Mouse (Mus musculus) heart, embryonic 12.5 days (tissue): ENCODE data around the gene Shf. TPM values are rescaled to one million over a fixed set of nuclear protein-coding genes. Genes with fewer than 3 reads are reported as not detected.

Source experiments
- ATAC-seq: fragments of 200-750 bp; cut with Nextera tagmentation; 2 replicates; pipeline ENCODE4 v1.8.0; 2017; ENCODE audit warnings: moderate TSS enrichment, moderate library complexity; ENCODE audit not compliant: insufficient number of reproducible peaks, low FRiP score
- H3K27ac ChIP-seq: fragments of 300-500 bp; sonication (generic); 2 replicates; pipeline ENCODE4 v1.5.1; 2016; ENCODE audit warnings: mild to moderate bottlenecking, moderate library complexity; ENCODE audit not compliant: poor library complexity, severe bottlenecking
- H3K27me3 ChIP-seq: fragments of 300-500 bp; sonication (generic); replicated peaks from 2 replicates; pipeline ENCODE4 v1.6.1; 2016; ENCODE audit warnings: mild to moderate bottlenecking, moderate library complexity
- H3K36me3 ChIP-seq: fragments of 300-500 bp; sonication (generic); 2 replicates; pipeline ENCODE4 v1.6.1; 2016; ENCODE audit warnings: mild to moderate bottlenecking, moderate library complexity
- H3K4me1 ChIP-seq: fragments of 300-500 bp; sonication (generic); replicated peaks from 2 replicates; pipeline ENCODE4 v1.6.1; 2016; ENCODE audit warnings: mild to moderate bottlenecking
- H3K4me2 ChIP-seq: fragments of 300-500 bp; sonication (generic); 2 replicates; pipeline ENCODE4 v1.6.1; 2016; ENCODE audit warnings: mild to moderate bottlenecking, moderate library complexity
- H3K4me3 ChIP-seq: fragments of 300-500 bp; sonication (generic); 2 replicates; pipeline ENCODE4 v1.5.1; 2016; ENCODE audit warnings: mild to moderate bottlenecking
- H3K9ac ChIP-seq: fragments of 300-500 bp; sonication (generic); 2 replicates; pipeline ENCODE4 v1.6.1; 2016; ENCODE audit warnings: mild to moderate bottlenecking, moderate library complexity
- H3K9me3 ChIP-seq: fragments of 300-500 bp; sonication (generic); replicated peaks from 2 replicates; pipeline ENCODE4 v1.6.1; 2016; ENCODE audit warnings: mild to moderate bottlenecking, moderate library complexity
- WGBS: fragments of 180-500 bp; shearing (Covaris S2); methylation state at CpG from one replicate; pipeline ENCODE4 v1.1.7; 2016; 5-methylcytosine and 5-hydroxymethylcytosine counted together
- polyA plus RNA-seq: library from polyadenylated mRNA; unstranded; fragments of >200 nt; fragmentation: Nextera tagmentation; extraction: Ambion mirVana; gene quantifications from 2 replicates; pipeline ENCODE4 v1.2.1, GENCODE M21; 2016

The Shf gene
- polyA plus RNA-seq, 1 experiment from 2014 or later = 2.9 TPM

GRCm38 (mm10) chr2:122378421-122379291, 9.7 kb upstream of the Shf start:
- Histone ChIP-seq H3K27me3 (0 out of 2 replicates have a peak, but pooled peaks cover 6% of the 10 kb centered on the region), H3K4me2 (peak overlapping the region; percentile 59), H3K27ac (no peak overlapping the region), H3K9me3 (no peaks in the 10 kb centered on the region), H3K36me3 (no peaks in the 10 kb centered on the region), H3K4me3 (peak overlapping the region; percentile 70), H3K4me1 (peaks cover 12% of the 10 kb centered on the region), H3K9ac (no peak overlapping the region)
- no peak for ATAC-seq
- WGBS = 19% methylated on average over 8 of the region's 8 CpGs

GRCm38 (mm10) chr2:122377751-122378246, 8.8 kb upstream of the Shf start:
- H3K36me3 ChIP-seq = no peaks in the 10 kb centered on the region
- peaks cover 12% of the 10 kb centered on the region for H3K4me1 ChIP-seq
- H3K4me2 ChIP-seq = peak overlapping the region; percentile 64
- ATAC-seq = peak; percentile 86
- H3K27me3 ChIP-seq = 0 out of 2 replicates have a peak, but pooled peaks cover 6% of the 10 kb centered on the region
- H3K9me3 ChIP-seq = no peaks in the 10 kb centered on the region
- H3K9ac ChIP-seq = peak overlapping the region; percentile 82
- peak overlapping the region; percentile 70 for H3K4me3 ChIP-seq
- WGBS = under 1% methylated on average over 26 of the region's 26 CpGs
- H3K27ac ChIP-seq = peak overlapping the region; percentile 84

- peak; percentile 90 for ATAC-seq
- WGBS = under 1% methylated on average over 28 of the region's 28 CpGs
Observed at GRCm38 (mm10) chr2:122377215-122377674, 8.3 kb upstream of the Shf start.

GRCm38 (mm10) chr2:122376041-122376561, 7.1 kb upstream of the Shf start:
- H3K9ac ChIP-seq = peak overlapping the region; percentile 73
- H3K4me2 ChIP-seq = peak overlapping the region; percentile 69
- H3K9me3 ChIP-seq = no peaks in the 10 kb centered on the region
- H3K36me3 ChIP-seq = no peaks in the 10 kb centered on the region
- peak overlapping the region; percentile 88 for H3K27ac ChIP-seq
- ATAC-seq = no peak
- peaks cover 7% of the 10 kb centered on the region; the same call in 1 of the 2 replicates for H3K27me3 ChIP-seq
- WGBS = under 1% methylated on average over 22 of the region's 22 CpGs
- peaks cover 12% of the 10 kb centered on the region for H3K4me1 ChIP-seq
- peak overlapping the region; percentile 73 for H3K4me3 ChIP-seq

More at GRCm38 (mm10) chr2:122377215-122377674, 8.3 kb upstream of the Shf start:
- Histone ChIP-seq H3K9me3 (no peaks in the 10 kb centered on the region), H3K27ac (peak overlapping the region; percentile 84), H3K4me1 (peaks cover 12% of the 10 kb centered on the region), H3K27me3 (0 out of 2 replicates have a peak, but pooled peaks cover 6% of the 10 kb centered on the region), H3K9ac (peak overlapping the region; percentile 82), H3K36me3 (no peaks in the 10 kb centered on the region), H3K4me2 (peak overlapping the region; percentile 64), H3K4me3 (peak overlapping the region; percentile 70)

GRCm38 (mm10) chr2:122375391-122375991, 6.5 kb upstream of the Shf start:
- under 1% methylated on average over 32 of the region's 32 CpGs for WGBS
- no peaks in the 10 kb centered on the region for H3K36me3 ChIP-seq
- no peaks in the 10 kb centered on the region for H3K9me3 ChIP-seq
- ATAC-seq = peak; percentile 83
- H3K27ac ChIP-seq = peak overlapping the region; percentile 88
- peak overlapping the region; percentile 73 for H3K4me3 ChIP-seq
- H3K9ac ChIP-seq = peak overlapping the region; percentile 73
- peak overlapping the region; percentile 69 for H3K4me2 ChIP-seq
- H3K27me3 ChIP-seq = peaks cover 13% of the 10 kb centered on the region; the same call in 1 of the 2 replicates
- H3K4me1 ChIP-seq = peaks cover 9% of the 10 kb centered on the region

GRCm38 (mm10) chr2:122374666-122375331, 5.8 kb upstream of the Shf start:
- Histone ChIP-seq H3K9ac (peak overlapping the region; percentile 34; the same call in 1 of the 2 replicates), H3K4me2 (peak overlapping the region; percentile 60), H3K9me3 (no peaks in the 10 kb centered on the region), H3K36me3 (no peaks in the 10 kb centered on the region), H3K27me3 (peaks cover 9% of the 10 kb centered on the region; the same call in 1 of the 2 replicates), H3K4me1 (peaks cover 7% of the 10 kb centered on the region; the same call in 1 of the 2 replicates), H3K27ac (no peak overlapping the region), H3K4me3 (peak overlapping the region; percentile 48)
- no peak for ATAC-seq
- WGBS = 26% methylated on average over 23 of the region's 23 CpGs

- H3K9ac ChIP-seq = no peak overlapping the region
- H3K4me3 ChIP-seq = no peak overlapping the region
- no peak overlapping the region for H3K27ac ChIP-seq
- WGBS = 79% methylated on average over 5 of the region's 5 CpGs
- H3K36me3 ChIP-seq = no peaks in the 10 kb centered on the region
- H3K27me3 ChIP-seq = peaks cover 11% of the 10 kb centered on the region; the same call in 1 of the 2 replicates
- no peak overlapping the region for H3K4me2 ChIP-seq
- no peaks in the 10 kb centered on the region for H3K9me3 ChIP-seq
- no peak for ATAC-seq
- H3K4me1 ChIP-seq = peaks cover 10% of the 10 kb centered on the region
Observed at GRCm38 (mm10) chr2:122374012-122374411, 5.0 kb upstream of the Shf start.

GRCm38 (mm10) chr2:122372541-122372940, 3.6 kb upstream of the Shf start:
- H3K4me2 ChIP-seq = no peak overlapping the region
- no peak for ATAC-seq
- H3K36me3 ChIP-seq = no peaks in the 10 kb centered on the region
- no peak overlapping the region for H3K9ac ChIP-seq
- H3K4me3 ChIP-seq = no peak overlapping the region
- 67% methylated on average over 1 of the region's 1 CpGs for WGBS
- H3K27me3 ChIP-seq = peaks cover 11% of the 10 kb centered on the region; the same call in 1 of the 2 replicates
- H3K9me3 ChIP-seq = no peaks in the 10 kb centered on the region
- H3K4me1 ChIP-seq = peaks cover 14% of the 10 kb centered on the region; the same call in 1 of the 2 replicates
- H3K27ac ChIP-seq = no peak overlapping the region

GRCm38 (mm10) chr2:122372067-122372466, 3.1 kb upstream of the Shf start:
- Histone ChIP-seq H3K4me1 (peaks cover 19% of the 10 kb centered on the region), H3K9me3 (no peaks in the 10 kb centered on the region), H3K9ac (no peak overlapping the region), H3K36me3 (no peaks in the 10 kb centered on the region), H3K4me2 (no peak overlapping the region), H3K27ac (no peak overlapping the region), H3K4me3 (no peak overlapping the region), H3K27me3 (peaks cover 11% of the 10 kb centered on the region; the same call in 1 of the 2 replicates)
- no peak for ATAC-seq
- 66% methylated on average over 3 of the region's 3 CpGs for whole genome bisulfite sequencing

- WGBS = 38% methylated on average over 10 of the region's 10 CpGs
- peaks cover 11% of the 10 kb centered on the region; the same call in 1 of the 2 replicates for H3K27me3 ChIP-seq
- no peak overlapping the region for H3K9ac ChIP-seq
- H3K4me1 ChIP-seq = peaks cover 30% of the 10 kb centered on the region
- no peaks in the 10 kb centered on the region for H3K9me3 ChIP-seq
- H3K4me2 ChIP-seq = no peak overlapping the region
- no peaks in the 10 kb centered on the region for H3K36me3 ChIP-seq
- no peak overlapping the region for H3K27ac ChIP-seq
- H3K4me3 ChIP-seq = no peak overlapping the region
- no peak for ATAC-seq
Observed at GRCm38 (mm10) chr2:122370101-122370750, 1.3 kb upstream of the Shf start.
